Mouse (Mus musculus) spleen, adult 2 months (tissue): ENCODE measurements around the gene Nelfa. TPM values are rescaled to one million over a fixed set of nuclear protein-coding genes. Genes with fewer than 3 reads are reported as not detected.

Experiments
- DNase-seq, 2 experiments: peaks; one replicate each; pipeline versions ENCODE4 v3.0.0 to v3.0.0-alpha.2; 2012 to 2021; ENCODE audit warnings: low spot score in 2 of 2, low read depth in 1 of 2
- H3K27ac ChIP-seq: fragments of 200-500 bp; 2 replicates; pipeline ENCODE4 v1.5.1; 2012; ENCODE audit warnings: low read length, inconsistent platforms; ENCODE audit not compliant: insufficient read depth
- H3K27me3 ChIP-seq: fragments of 200-500 bp; 2 replicates; pipeline ENCODE4 v1.6.1; 2012; ENCODE audit warnings: mild to moderate bottlenecking, moderate library complexity, low read length, inconsistent platforms; ENCODE audit not compliant: control insufficient read depth, insufficient read depth
- H3K36me3 ChIP-seq: fragments of 200-500 bp; 2 replicates; pipeline ENCODE4 v1.6.1; 2012; ENCODE audit warnings: mild to moderate bottlenecking, low read length, inconsistent platforms; ENCODE audit not compliant: control insufficient read depth, insufficient read depth
- H3K4me1 ChIP-seq: fragments of 200-500 bp; 2 replicates; pipeline ENCODE4 v1.6.1; 2011; ENCODE audit warnings: inconsistent platforms; ENCODE audit not compliant: control insufficient read depth, insufficient read depth, insufficient read length
- H3K4me3 ChIP-seq: fragments of 200-500 bp; 2 replicates; pipeline ENCODE4 v1.5.1; 2011; ENCODE audit warnings: mild to moderate bottlenecking, inconsistent platforms; ENCODE audit not compliant: insufficient read depth, insufficient read length; ENCODE audit errors: extremely low read depth
- CTCF ChIP-seq: fragments of 200-500 bp; IDR thresholded peaks from 2 replicates; pipeline ENCODE4 v1.5.1; 2011; ENCODE audit warnings: mild to moderate bottlenecking, inconsistent platforms; ENCODE audit not compliant: insufficient read depth, insufficient read length, insufficient replicate concordance; ENCODE audit errors: extremely low read depth
- POLR2A ChIP-seq: fragments of 200-500 bp; IDR thresholded peaks from 2 replicates; pipeline ENCODE4 v1.6.1; 2011; ENCODE audit warnings: low read depth, low read length, inconsistent platforms
- WGBS: fragments of 180-500 bp; shearing (Covaris S2); methylation state at CpG from one replicate; pipeline ENCODE4 v1.1.7; 2018; 5-methylcytosine and 5-hydroxymethylcytosine counted together
- polyA plus RNA-seq: library from polyadenylated mRNA; depleted of rRNA; stranded (reverse); fragments of >200 nt; gene quantifications from 2 replicates; pipeline ENCODE4 v1.2.3, GENCODE M21; 2012; rRNA removed

Gene Nelfa
- polyA plus RNA-seq, 1 experiment = 29.8 TPM

DNA sequence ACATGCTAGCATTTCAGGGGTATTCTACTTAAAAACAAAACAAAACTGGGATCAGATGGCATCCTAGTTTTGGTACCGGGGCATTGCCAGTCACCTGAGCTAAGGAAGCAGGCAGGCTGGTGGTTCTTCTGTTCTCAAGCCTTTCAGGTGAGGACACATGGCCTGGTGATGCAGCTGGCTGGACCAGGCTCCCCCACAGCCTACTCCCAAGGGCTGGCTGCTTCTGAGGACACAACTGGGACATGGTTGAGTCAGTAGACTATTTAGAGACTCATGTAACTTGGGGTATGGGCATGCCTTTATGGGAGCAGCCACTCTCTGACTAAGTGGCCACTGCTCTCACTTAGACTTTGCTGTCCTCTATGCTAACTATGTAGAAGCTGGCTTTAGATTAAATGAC lies 60.7 kb downstream of the Nelfa start:
- no peak for TF ChIP-seq CTCF
- TF ChIP-seq POLR2A = no peak
- no peak overlapping the region for H3K4me3 ChIP-seq
- peaks cover 10% of the 10 kb centered on the region for H3K36me3 ChIP-seq
- H3K27me3 ChIP-seq = no peaks in the 10 kb centered on the region
- H3K27ac ChIP-seq = no peak overlapping the region
- WGBS = 100% methylated on average over 1 of the region's 1 CpGs
- H3K4me1 ChIP-seq = no peaks in the 10 kb centered on the region
- no peak for DNase-seq

DNA sequence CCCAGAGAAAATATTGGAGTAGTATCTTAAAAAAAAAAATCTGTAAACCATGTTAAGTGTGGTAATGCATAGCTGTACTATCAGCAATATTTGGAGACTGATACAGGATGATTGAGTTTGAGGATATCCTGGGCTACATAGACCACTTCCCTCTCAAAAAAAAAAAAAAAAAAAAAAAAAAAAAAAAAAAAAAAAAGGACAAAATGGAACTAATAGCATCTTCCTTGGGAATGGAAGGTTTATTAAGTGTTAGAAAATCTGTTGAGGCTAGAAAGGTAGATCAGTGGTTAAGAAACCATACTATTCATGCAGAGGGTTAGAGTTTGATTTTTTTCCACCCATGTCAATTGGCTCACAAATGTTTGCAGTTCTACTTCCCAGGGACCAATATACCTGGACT lies 78.5 kb downstream of the Nelfa start:
- no peak for TF ChIP-seq CTCF
- Histone ChIP-seq H3K27me3 (no peaks in the 10 kb centered on the region), H3K36me3 (peaks cover 16% of the 10 kb centered on the region), H3K27ac (no peak overlapping the region), H3K4me1 (no peaks in the 10 kb centered on the region), H3K4me3 (no peak overlapping the region)
- no peak for DNase-seq

GRCm38 (mm10) chr5:33854019-33854418 lies 82.2 kb downstream of the Nelfa start:
- no peaks in the 10 kb centered on the region for H3K4me1 ChIP-seq
- DNase-seq = no peak
- TF ChIP-seq POLR2A (no peak), CTCF (no peak)
- H3K27ac ChIP-seq = no peak overlapping the region
- peaks cover 7% of the 10 kb centered on the region; the same call in 1 of the 2 replicates for H3K36me3 ChIP-seq
- WGBS = 79% methylated on average over 2 of the region's 2 CpGs
- H3K27me3 ChIP-seq = no peaks in the 10 kb centered on the region
- no peak overlapping the region for H3K4me3 ChIP-seq

GRCm38 (mm10) chr5:33853086-33853485 lies 83.1 kb downstream of the Nelfa start:
- no peaks in the 10 kb centered on the region for H3K27me3 ChIP-seq
- TF ChIP-seq CTCF = no peak
- no peak for TF ChIP-seq POLR2A
- H3K36me3 ChIP-seq = peaks cover 7% of the 10 kb centered on the region; the same call in 1 of the 2 replicates

GRCm38 (mm10) chr5:33851466-33851865 lies 84.7 kb downstream of the Nelfa start:
- TF ChIP-seq POLR2A (no peak), CTCF (no peak)
- H3K27ac ChIP-seq = no peak overlapping the region
- H3K4me3 ChIP-seq = no peak overlapping the region
- H3K27me3 ChIP-seq = no peaks in the 10 kb centered on the region
- 69% methylated on average over 4 of the region's 4 CpGs for WGBS
- H3K36me3 ChIP-seq = peaks cover 7% of the 10 kb centered on the region; the same call in 1 of the 2 replicates
- DNase-seq = no peak
- H3K4me1 ChIP-seq = no peaks in the 10 kb centered on the region

More at GRCm38 (mm10) chr5:33853086-33853485, 83.1 kb downstream of the Nelfa start:
- 100% methylated on average over 1 of the region's 1 CpGs for WGBS
- H3K4me1 ChIP-seq = no peaks in the 10 kb centered on the region
- H3K4me3 ChIP-seq = no peak overlapping the region
- DNase-seq = no peak
- no peak overlapping the region for H3K27ac ChIP-seq

Other genes starting within 250 kb of the Nelfa start
- 29.6 and 34.0 TPM in 2 replicates for gene Fgfr3, start 214.7 kb downstream of the Nelfa start, polyA plus RNA-seq
- 33.8 and 39.6 TPM in 2 replicates for gene Letm1, start 153.6 kb downstream of the Nelfa start, polyA plus RNA-seq
- gene Nsd2, start 115.7 kb downstream of the Nelfa start, polyA plus RNA-seq = 7.5 and 7.6 TPM in 2 replicates
- gene Gm1673, start 47.0 kb upstream of the Nelfa start, polyA plus RNA-seq = 6.0 and 12.8 TPM in 2 replicates
- gene Nat8l, start 59.6 kb upstream of the Nelfa start, polyA plus RNA-seq = 2.8 and 3.6 TPM in 2 replicates
- 0.15 and 0.29 TPM in 2 replicates for gene Poln, start 233.0 kb upstream of the Nelfa start, polyA plus RNA-seq
- gene Haus3, start 233.1 kb upstream of the Nelfa start, polyA plus RNA-seq = 0.55 and 0.70 TPM in 2 replicates